Mouse (Mus musculus): ENCODE measurements around the gene Stradb. TPM values are rescaled to one million over a fixed set of nuclear protein-coding genes. Genes with fewer than 3 reads are reported as not detected.

Stradb gene
- 9.3 and 9.6 TPM in 2 replicates for polyA plus RNA-seq (2012; rRNA removed)

DNA sequence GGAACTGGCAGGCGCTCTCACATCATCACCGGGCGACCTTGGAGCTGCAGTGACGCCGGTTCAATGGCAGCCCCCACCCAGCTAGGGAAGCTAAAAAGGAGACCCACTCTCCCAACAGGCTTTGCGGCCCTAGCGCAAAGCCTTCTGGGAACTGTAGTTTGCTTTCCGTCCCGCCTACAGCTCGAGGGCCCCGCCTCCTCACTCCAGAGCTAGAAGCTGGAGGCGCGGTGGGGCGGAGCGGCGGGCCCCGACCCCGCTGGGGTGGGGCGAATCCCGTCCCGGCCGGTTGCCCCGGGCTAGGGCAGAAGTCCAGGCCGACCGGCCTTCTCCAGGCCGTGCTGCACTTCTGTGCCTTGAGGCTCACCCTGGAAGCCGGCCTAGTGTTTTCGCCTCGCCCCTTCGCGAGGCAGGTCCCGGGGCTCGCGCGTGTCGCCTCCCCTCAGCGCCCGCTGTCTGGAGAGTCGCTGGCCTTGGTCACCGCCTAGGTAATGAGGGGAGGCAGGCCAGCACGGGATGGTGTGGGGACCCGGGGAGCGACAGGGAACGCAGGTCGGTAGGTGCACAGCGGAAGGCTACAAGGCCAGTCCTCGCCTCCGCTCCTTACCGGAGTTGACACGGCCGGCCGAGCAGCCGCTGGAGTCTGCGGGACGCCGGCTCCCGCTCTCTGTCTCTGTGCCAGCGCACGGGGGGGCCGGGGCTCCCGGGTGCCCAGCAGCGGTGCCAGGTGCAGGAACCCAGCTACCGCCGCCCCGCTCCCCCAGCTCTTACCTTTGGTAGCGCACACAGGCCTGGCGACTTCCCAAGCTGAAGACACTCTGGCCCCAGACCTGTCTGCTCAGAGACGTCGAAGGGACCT lies at the start of gene Stradb, which contains the start of gene Trak2:
Stradb (plus strand) TSS at position 157 of the 856 bp plus-strand sequence.
Trak2 (minus strand) TSS at position 65 of the 856 bp plus-strand sequence.

Other genes with a start within 250 kb of the Stradb start
- gene Casp8, start 178.1 kb upstream of the Stradb start, polyA plus RNA-seq (2012; rRNA removed) = 1.9 and 2.6 TPM in 2 replicates
- gene Trak2, start 92 bp upstream of the Stradb start, polyA plus RNA-seq (2012; rRNA removed) = 16.8 and 22.8 TPM in 2 replicates
- not detected in 2 replicates for gene C2cd6, start 121.4 kb downstream of the Stradb start, polyA plus RNA-seq (2012; rRNA removed)
- gene Tmem237, start 146.9 kb downstream of the Stradb start, polyA plus RNA-seq (2012; rRNA removed) = 4.8 and 6.0 TPM in 2 replicates
- 0.76 and 1.1 TPM in 2 replicates for gene Mpp4, start 189.9 kb downstream of the Stradb start, polyA plus RNA-seq (2012; rRNA removed)

Data from ovary, adult 2 months (tissue).